Mouse (Mus musculus) MEL (cell line): ENCODE data around the gene Grk3. TPM values are rescaled to one million over a fixed set of nuclear protein-coding genes. Genes with fewer than 3 reads are reported as not detected.

Source experiments
- DNase-seq: peaks from one replicate; pipeline ENCODE4 v3.0.0; 2011; ENCODE audit warnings: low read depth, low spot score
- H3K27ac ChIP-seq: 2 replicates; pipeline ENCODE4 v1.5.1; 2012; ENCODE audit warnings: low read depth, mild to moderate bottlenecking, control low read depth, low read length, moderate library complexity; ENCODE audit not compliant: control insufficient read depth
- H3K27me3 ChIP-seq, 2 experiments: fragments of 150-350 bp in 1 of 2; sonication (generic) in 1 of 2; 2 replicates each; pipeline ENCODE4 v1.6.1; 2012; ENCODE audit warnings: low read length in 2 of 2, mild to moderate bottlenecking in 2 of 2, improper control_type of control experiment in 1 of 2, moderate library complexity in 1 of 2; ENCODE audit not compliant: insufficient read depth in 2 of 2, control insufficient read depth in 1 of 2
- H3K36me3 ChIP-seq, 2 experiments: 2 replicates each; pipeline ENCODE4 v1.6.1; 2012 to 2014; ENCODE audit warnings: low read length in 2 of 2, improper control_type of control experiment in 1 of 2, inconsistent platforms in 1 of 2, mild to moderate bottlenecking in 1 of 2; ENCODE audit not compliant: insufficient read depth in 2 of 2, control insufficient read depth in 1 of 2
- H3K4me1 ChIP-seq, 2 experiments: fragments of 150-350 bp in 1 of 2; sonication (generic) in 1 of 2; 2 replicates each; pipeline ENCODE4 v1.6.1; 2012; ENCODE audit warnings: low read length in 2 of 2, improper control_type of control experiment in 1 of 2, mild to moderate bottlenecking in 1 of 2; ENCODE audit not compliant: insufficient read depth in 2 of 2, control insufficient read depth in 1 of 2
- H3K4me3 ChIP-seq, 2 experiments: fragments of 150-350 bp in 1 of 2; sonication (generic) in 1 of 2; 2 replicates each; pipeline ENCODE4 v1.5.1; 2012; ENCODE audit warnings: low read depth in 2 of 2, low read length in 2 of 2, mild to moderate bottlenecking in 2 of 2, moderate library complexity in 2 of 2, control low read depth in 1 of 2, improper control_type of control experiment in 1 of 2; ENCODE audit not compliant: control insufficient read depth in 1 of 2, insufficient read depth in 1 of 2
- H3K79me2 ChIP-seq: 2 replicates; pipeline ENCODE4 v1.6.1; 2012; ENCODE audit warnings: mild to moderate bottlenecking, low read length, moderate library complexity; ENCODE audit not compliant: control insufficient read depth, poor library complexity, insufficient read depth
- H3K9ac ChIP-seq: 2 replicates; pipeline ENCODE4 v1.6.1; 2012; ENCODE audit warnings: low read depth, mild to moderate bottlenecking, control low read depth, low read length, moderate library complexity; ENCODE audit not compliant: control insufficient read depth, poor library complexity, severe bottlenecking
- H3K9me3 ChIP-seq: fragments of 150-350 bp; sonication (generic); replicated peaks from 2 replicates; pipeline ENCODE4 v1.6.1; 2012; ENCODE audit warnings: mild to moderate bottlenecking, low read length, improper control_type of control experiment, moderate library complexity; ENCODE audit not compliant: insufficient read depth
- CHD2 ChIP-seq: IDR thresholded peaks from 2 replicates; pipeline ENCODE4 v1.6.1; 2011; ENCODE audit warnings: low read length, improper control_type of control experiment
- CTCF ChIP-seq, 3 experiments: IDR thresholded peaks in 2 of 3; conservative IDR thresholded peaks in 1 of 3; 2 replicates each; pipeline ENCODE4 v1.5.1; 2011 to 2012; ENCODE audit warnings: low read length in 3 of 3, low read depth in 2 of 3, mild to moderate bottlenecking in 2 of 3, improper control_type of control experiment in 1 of 3, inconsistent platforms in 1 of 3, mixed read lengths in 1 of 3, moderate library complexity in 1 of 3; ENCODE audit not compliant: control insufficient read depth in 1 of 3, insufficient read depth in 1 of 3, poor library complexity in 1 of 3, severe bottlenecking in 1 of 3
- E2F4 ChIP-seq: IDR thresholded peaks from 2 replicates; pipeline ENCODE4 v1.6.1; 2011; ENCODE audit warnings: low read depth, low read length, improper control_type of control experiment, borderline replicate concordance
- ELF1 ChIP-seq: IDR thresholded peaks from 2 replicates; pipeline ENCODE4 v1.6.1; 2014; ENCODE audit warnings: low read depth, mild to moderate bottlenecking, inconsistent platforms, low read length, improper control_type of control experiment, moderate library complexity
- EP300 ChIP-seq, 2 experiments: IDR thresholded peaks; 2 replicates each; pipeline ENCODE4 v1.6.1; 2011; ENCODE audit warnings: improper control_type of control experiment in 2 of 2, low read length in 2 of 2, low read depth in 1 of 2, mild to moderate bottlenecking in 1 of 2
- ETS1 ChIP-seq: IDR thresholded peaks from 2 replicates; pipeline ENCODE4 v1.6.1; 2012; ENCODE audit warnings: low read depth, mild to moderate bottlenecking, inconsistent platforms, low read length, improper control_type of control experiment, moderate library complexity
- GATA1 ChIP-seq: IDR thresholded peaks from 2 replicates; pipeline ENCODE4 v1.6.1; 2011; ENCODE audit warnings: low read depth, low read length, improper control_type of control experiment
- HCFC1 ChIP-seq: IDR thresholded peaks from 2 replicates; pipeline ENCODE4 v1.6.1; 2012; ENCODE audit warnings: low read depth, mild to moderate bottlenecking, inconsistent platforms, low read length, improper control_type of control experiment, moderate library complexity
- JUND ChIP-seq: IDR thresholded peaks from 2 replicates; pipeline ENCODE4 v1.6.1; 2011; ENCODE audit warnings: low read depth, mild to moderate bottlenecking, improper control_type of control experiment, low read length
- MAFK ChIP-seq: IDR thresholded peaks from 2 replicates; pipeline ENCODE4 v1.6.1; 2011; ENCODE audit warnings: low read depth, mild to moderate bottlenecking, low read length, improper control_type of control experiment, borderline replicate concordance
- MXI1 ChIP-seq: IDR thresholded peaks from 2 replicates; pipeline ENCODE4 v1.6.1; 2011; ENCODE audit warnings: mild to moderate bottlenecking, low read depth, low read length, improper control_type of control experiment
- MYB ChIP-seq: IDR thresholded peaks from 2 replicates; pipeline ENCODE4 v1.6.1; 2011; ENCODE audit warnings: mild to moderate bottlenecking, low read depth, low read length, improper control_type of control experiment
- MYC ChIP-seq: IDR thresholded peaks from 2 replicates; pipeline ENCODE4 v1.6.1; 2011; ENCODE audit warnings: low read depth, mild to moderate bottlenecking, low read length, improper control_type of control experiment, moderate library complexity
- NRF1 ChIP-seq: IDR thresholded peaks from 2 replicates; pipeline ENCODE4 v1.6.1; 2014; ENCODE audit warnings: low read depth, mild to moderate bottlenecking, inconsistent platforms, low read length, improper control_type of control experiment, moderate library complexity; ENCODE audit not compliant: poor library complexity, insufficient read depth, severe bottlenecking
- POLR2A ChIP-seq, 2 experiments: IDR thresholded peaks; 2 replicates each; pipeline ENCODE4 v1.6.1; 2011 to 2012; ENCODE audit warnings: low read length in 2 of 2, mild to moderate bottlenecking in 2 of 2, control low read depth in 1 of 2, improper control_type of control experiment in 1 of 2, low read depth in 1 of 2, moderate library complexity in 1 of 2; ENCODE audit not compliant: control insufficient read depth in 1 of 2, insufficient read depth in 1 of 2, poor library complexity in 1 of 2
- RCOR1 ChIP-seq: IDR thresholded peaks from 2 replicates; pipeline ENCODE4 v1.6.1; 2012; ENCODE audit warnings: low read depth, mild to moderate bottlenecking, inconsistent platforms, low read length, improper control_type of control experiment
- SIN3A ChIP-seq: IDR thresholded peaks from 2 replicates; pipeline ENCODE4 v1.6.1; 2012; ENCODE audit warnings: low read length, improper control_type of control experiment, inconsistent platforms
- SMC3 ChIP-seq: IDR thresholded peaks from 2 replicates; pipeline ENCODE4 v1.6.1; 2011; ENCODE audit warnings: low read depth, low read length, improper control_type of control experiment
- TAL1 ChIP-seq: IDR thresholded peaks from 2 replicates; pipeline ENCODE4 v1.6.1; 2012; ENCODE audit warnings: mild to moderate bottlenecking, inconsistent platforms, low read length, moderate library complexity, mixed read lengths
- ZKSCAN1 ChIP-seq: IDR thresholded peaks from 2 replicates; pipeline ENCODE4 v1.6.1; 2012; ENCODE audit warnings: low read depth, mild to moderate bottlenecking, inconsistent platforms, low read length, improper control_type of control experiment, moderate library complexity
- ZMIZ1 ChIP-seq: IDR thresholded peaks from 2 replicates; pipeline ENCODE4 v1.6.1; 2012; ENCODE audit warnings: low read depth, mild to moderate bottlenecking, inconsistent platforms, low read length, improper control_type of control experiment, moderate library complexity
- polyA plus RNA-seq, 2 experiments: library from polyadenylated mRNA; stranded (reverse) in 1 of 2; unstranded in 1 of 2; fragments of >175 nt in 1 of 2; fragments of >200 nt in 1 of 2; gene quantifications; 2 replicates each; pipeline versions ENCODE4 v1.2.1 to v1.2.4; 2012; ENCODE audit warnings: low replicate concordance in 2 of 2, low read depth in 1 of 2; ENCODE audit not compliant: insufficient read length in 2 of 2, insufficient read depth in 1 of 2, missing spikeins in 1 of 2
- total RNA-seq: library from RNA; depleted of rRNA; stranded (reverse); fragments of 300-350 nt; gene quantifications from 2 replicates; pipeline ENCODE4 v1.2.3, GENCODE M21; 2012

The Grk3 gene
- total and polyA plus RNA-seq, 3 experiments, result not detected

GRCm38 (mm10) chr5:113026706-113027105, 11.1 kb upstream of the Grk3 start:
- no peak for DNase-seq
- H3K27me3 ChIP-seq, result no peaks in the 10 kb centered on the region; a peak in 1 of 4 replicates

GRCm38 (mm10) chr5:113024154-113024764, 8.7 kb upstream of the Grk3 start:
- H3K79me2 ChIP-seq, result no peaks in the 10 kb centered on the region
- H3K9ac ChIP-seq, result no peak overlapping the region
- no peaks in the 10 kb centered on the region for H3K36me3 ChIP-seq
- DNase-seq, result no peak
- no peak for TF ChIP-seq GATA1
- TF ChIP-seq RCOR1, result no peak
- no peak for TF ChIP-seq NRF1
- no peak for TF ChIP-seq ETS1
- TF ChIP-seq CHD2, result no peak
- TF ChIP-seq SIN3A, result no peak
- TF ChIP-seq TAL1, result no peak
- TF ChIP-seq MXI1, result no peak
- no peak for TF ChIP-seq JUND
- TF ChIP-seq MAFK, result no peak
- no peak for TF ChIP-seq E2F4
- no peak for TF ChIP-seq CTCF (IDR thresholded peaks at IDR 0.05 in 2 of 3, conservative IDR thresholded peaks at IDR 0.05 in 1 of 3; ENCODE audit: control insufficient read depth in 1 of 3, insufficient read depth in 1 of 3, low read depth in 2 of 3, low read length in 3 of 3, poor library complexity in 1 of 3, severe bottlenecking in 1 of 3)
- no peak for TF ChIP-seq POLR2A (IDR thresholded peaks at IDR 0.05; ENCODE audit: control insufficient read depth in 1 of 2, insufficient read depth in 1 of 2, low read depth in 1 of 2, low read length in 2 of 2, poor library complexity in 1 of 2)
- no peak for TF ChIP-seq MYC
- TF ChIP-seq SMC3, result no peak
- TF ChIP-seq HCFC1, result no peak
- TF ChIP-seq ZMIZ1, result no peak
- no peak for TF ChIP-seq ELF1
- TF ChIP-seq MYB, result no peak
- no peak for TF ChIP-seq ZKSCAN1
- no peak overlapping the region for H3K27ac ChIP-seq
- no peak overlapping the region for H3K4me3 ChIP-seq
- H3K27me3 ChIP-seq, result no peaks in the 10 kb centered on the region; a peak in 1 of 4 replicates
- H3K4me1 ChIP-seq, result no peaks in the 10 kb centered on the region
- no peaks in the 10 kb centered on the region for H3K9me3 ChIP-seq

More at GRCm38 (mm10) chr5:113026706-113027105, 11.1 kb upstream of the Grk3 start:
- Histone ChIP-seq H3K9ac (no peak overlapping the region), H3K27ac (no peak overlapping the region), H3K4me3 (no peak overlapping the region), H3K79me2 (no peaks in the 10 kb centered on the region), H3K36me3 (no peaks in the 10 kb centered on the region), H3K9me3 (no peaks in the 10 kb centered on the region), H3K4me1 (no peaks in the 10 kb centered on the region)
- no peak for TF ChIP-seq MAFK
- no peak for TF ChIP-seq CTCF (IDR thresholded peaks at IDR 0.05 in 2 of 3, conservative IDR thresholded peaks at IDR 0.05 in 1 of 3; ENCODE audit: control insufficient read depth in 1 of 3, insufficient read depth in 1 of 3, low read depth in 2 of 3, low read length in 3 of 3, poor library complexity in 1 of 3, severe bottlenecking in 1 of 3)
- TF ChIP-seq EP300 (IDR thresholded peaks at IDR 0.05; ENCODE audit: low read depth in 1 of 2, low read length in 2 of 2), result no peak
- no peak for TF ChIP-seq CHD2
